In genomic region chr3:82877258-82877657, GRCm38 (mm10) we compare ENCODE assay signal across 9 mouse cellular contexts. TPM values are rescaled to one million over a fixed set of nuclear protein-coding genes. Genes with fewer than 3 reads are reported as not detected.
DNase-seq lines count a peak whose midpoint lies in the region; ATAC-seq and TF ChIP-seq lines count a peak whose summit lies in the region.
"Had no signal": no experiment of that assay in that cellular context is flagged by ENCODE, and none has a peak within 500 bp of the region (broad histone marks: within the 10 kb centered on the region; RNA-seq: fewer than 3 reads in every experiment).

No protein-coding gene starts in this region.

- H3K9ac ChIP-seq in heart, postnatal 0 days (replicated peaks; ENCODE audit: low read depth, low read length) = no peak overlapping the region
- no peak overlapping the region for H3K9ac ChIP-seq in heart, embryonic 11.5 days (ENCODE audit: low read depth, low read length)
- H3K9ac ChIP-seq in lung, postnatal 0 days (replicated peaks; ENCODE audit: low read depth) = no peak overlapping the region

- no peak for TF ChIP-seq EP300 in heart, postnatal 0 days (IDR thresholded peaks at IDR 0.05; ENCODE audit: low read depth)
- TF ChIP-seq EP300 in lung, postnatal 0 days (IDR thresholded peaks at IDR 0.05) = no peak

- no peak overlapping the region for H3K4me3 ChIP-seq in heart, postnatal 0 days (ENCODE audit: low read depth, low read length)
- no peak overlapping the region for H3K4me3 ChIP-seq in heart, embryonic 11.5 days (ENCODE audit: low read depth, low read length)
- no peak overlapping the region for H3K4me3 ChIP-seq in lung, postnatal 0 days (ENCODE audit: low read depth, low read length)

- no peaks in the 10 kb centered on the region for H3K4me1 ChIP-seq in heart, postnatal 0 days (ENCODE audit: control insufficient read depth, insufficient read depth)
- H3K4me1 ChIP-seq in heart, embryonic 11.5 days (ENCODE audit: control insufficient read depth, insufficient read depth, low read length) = no peaks in the 10 kb centered on the region
- no peaks in the 10 kb centered on the region for H3K4me1 ChIP-seq in lung, postnatal 0 days (ENCODE audit: insufficient read depth, low read depth, low read length)

- WGBS in heart, postnatal 0 days = 5% methylated on average over 4 of the region's 4 CpGs
- 5% methylated on average over 4 of the region's 4 CpGs for WGBS in heart, embryonic 11.5 days (ENCODE audit: insufficient replicate concordance)
- WGBS in lung, postnatal 0 days = 2% methylated on average over 4 of the region's 4 CpGs

- no peaks in the 10 kb centered on the region for H3K9me3 ChIP-seq in heart, postnatal 0 days (replicated peaks; ENCODE audit: control insufficient read depth, low read length)
- H3K9me3 ChIP-seq in heart, embryonic 11.5 days (replicated peaks; ENCODE audit: control insufficient read depth, low read length) = no peaks in the 10 kb centered on the region
- H3K9me3 ChIP-seq in lung, postnatal 0 days (ENCODE audit: low read length) = no peaks in the 10 kb centered on the region

- no peaks in the 10 kb centered on the region for H3K36me3 ChIP-seq in heart, postnatal 0 days (replicated peaks; ENCODE audit: control insufficient read depth, insufficient read depth, low read length)
- no peaks in the 10 kb centered on the region for H3K36me3 ChIP-seq in heart, embryonic 11.5 days (ENCODE audit: control insufficient read depth, insufficient read depth, low read length)
- H3K36me3 ChIP-seq in lung, postnatal 0 days (ENCODE audit: insufficient read depth, low read length) = no peaks in the 10 kb centered on the region

- H3K27ac ChIP-seq in heart, postnatal 0 days (ENCODE audit: low read depth) = no peak overlapping the region
- no peak overlapping the region for H3K27ac ChIP-seq in heart, embryonic 11.5 days (ENCODE audit: low read depth, low read length)
- no peak overlapping the region for H3K27ac ChIP-seq in lung, postnatal 0 days (ENCODE audit: low read length)

- ATAC-seq in heart, postnatal 0 days (ENCODE audit: insufficient read depth, low read depth) = no peak
- ATAC-seq in heart, embryonic 11.5 days (replicated peaks; ENCODE audit: insufficient number of reproducible peaks, low FRiP score, low TSS enrichment) = no peak
- no peak for ATAC-seq in lung, postnatal 0 days

- peak; percentile 69 for DNase-seq in heart, postnatal 0 days (ENCODE audit: low spot score)
- peak; percentile 12 for DNase-seq in right cerebral cortex, adult 18-20 months
- DNase-seq in right cerebral cortex, postnatal 36 days (ENCODE audit: low spot score in 2 of 2) = no peak
- DNase-seq in embryo, embryonic 9.5 days (ENCODE audit: extremely low spot score) = peak; percentile 62
- DNase-seq in lung, postnatal 0 days (ENCODE audit: low spot score) = peak; percentile 81
- DNase-seq in urinary bladder, postnatal 4 days (ENCODE audit: low spot score in 2 of 2) = no peak
- DNase-seq in spleen, adult 18-20 months = no peak

- H3K27me3 ChIP-seq in heart, postnatal 0 days (ENCODE audit: control insufficient read depth, insufficient read depth, low read length) = peaks cover 24% of the 10 kb centered on the region
- H3K27me3 ChIP-seq in heart, embryonic 11.5 days (ENCODE audit: control insufficient read depth, insufficient read depth, low read length) = peaks cover 16% of the 10 kb centered on the region
- peaks cover 7% of the 10 kb centered on the region; the same call in 1 of the 2 replicates for H3K27me3 ChIP-seq in lung, postnatal 0 days (replicated peaks; ENCODE audit: insufficient read depth, low read length)

- TF ChIP-seq CTCF in heart, postnatal 0 days (IDR thresholded peaks at IDR 0.05; ENCODE audit: low read depth) = peak; percentile 77
- TF ChIP-seq CTCF in lung, postnatal 0 days (IDR thresholded peaks at IDR 0.05) = peak; percentile 79

- H3K4me2 ChIP-seq in heart, postnatal 0 days (ENCODE audit: low read depth, low read length) = no peak overlapping the region
- H3K4me2 ChIP-seq in heart, embryonic 11.5 days = no peak overlapping the region
- H3K4me2 ChIP-seq in lung, postnatal 0 days (replicated peaks; ENCODE audit: low read depth, low read length) = no peak overlapping the region

RNA-seq across cellular contexts. Expression of gene Rbm46, which starts 1.0 kb away (rescaled TPM):
- 0.81 TPM in 1 of 2 replicates, not detected in the other for total RNA-seq in heart, postnatal 0 days (2014; rRNA removed; ENCODE audit: low replicate concordance)
- polyA plus RNA-seq in heart, postnatal 0 days (2015; fragmentation: Nextera tagmentation; extraction: Ambion mirVana) = 0.75 and 0.86 TPM in 2 replicates
- 1.9 and 2.0 TPM in 2 replicates for polyA plus RNA-seq in heart, embryonic 11.5 days (2014; fragmentation: Nextera tagmentation; extraction: Ambion mirVana)
- 5.9 and 7.6 TPM in 2 replicates for polyA plus RNA-seq in lung, postnatal 0 days (2015; fragmentation: Nextera tagmentation; extraction: Ambion mirVana)

RNA-seq across cellular contexts. Expression of gene Lrat, which starts 26.5 kb away (rescaled TPM):
- not detected in 2 replicates for total RNA-seq in heart, postnatal 0 days (2014; rRNA removed; ENCODE audit: low replicate concordance)
- polyA plus RNA-seq in heart, postnatal 0 days (2015; fragmentation: Nextera tagmentation; extraction: Ambion mirVana) = 0.04 and 0.12 TPM in 2 replicates
- 0.09 TPM in 1 of 2 replicates, not detected in the other for polyA plus RNA-seq in heart, embryonic 11.5 days (2014; fragmentation: Nextera tagmentation; extraction: Ambion mirVana)
- polyA plus RNA-seq in lung, postnatal 0 days (2015; fragmentation: Nextera tagmentation; extraction: Ambion mirVana) = 0.48 and 0.64 TPM in 2 replicates
- total RNA-seq: layer of hippocampus, adult 18-20 months had no signal

Comparison
In these comparisons a context has a peak if more than half of its experiments do, and no peak if none do; other contexts are left out.
1. DNase-seq: peak in heart, postnatal 0 days (single experiment), right cerebral cortex, adult 18-20 months (single experiment), embryo, embryonic 9.5 days (single experiment) and lung, postnatal 0 days (single experiment); none in right cerebral cortex, postnatal 36 days (0 of 2), urinary bladder, postnatal 4 days (0 of 2) and spleen, adult 18-20 months (0 of 2).